Comparison of ENCODE assay signal across 31 mouse cellular contexts in the genomic region with DNA sequence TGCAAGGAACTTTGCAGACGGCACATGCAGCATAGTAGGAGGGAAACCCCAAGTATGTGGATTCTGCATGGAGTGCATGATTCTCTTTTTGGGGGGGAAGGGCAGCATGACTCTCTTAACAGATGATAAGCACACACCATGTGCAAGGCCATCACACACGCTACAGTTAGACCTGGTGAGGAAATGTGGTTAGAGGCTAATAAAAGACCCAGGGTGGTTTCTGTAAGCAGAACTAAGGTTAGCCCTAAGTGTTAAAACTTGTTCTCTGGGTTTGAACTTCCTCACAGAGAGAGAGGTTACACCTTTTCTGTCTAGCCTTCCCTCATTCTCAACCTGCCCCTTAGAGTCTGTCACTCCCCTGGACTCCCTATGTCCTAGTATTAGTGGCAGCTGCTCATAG. TPM values are rescaled to one million over a fixed set of nuclear protein-coding genes. Genes with fewer than 3 reads are reported as not detected.
A peak's percentile ranks its signal among the peaks of the same experiment; 100 is the strongest.
DNase-seq lines count a peak whose midpoint lies in the region; ATAC-seq and TF ChIP-seq lines count a peak whose summit lies in the region.
"Had no signal": no experiment of that assay in that cellular context is flagged by ENCODE, and none has a peak within 500 bp of the region (broad histone marks: within the 10 kb centered on the region; RNA-seq: fewer than 3 reads in every experiment).

No protein-coding gene starts in this region.

- no peak for DNase-seq in liver, embryonic 11.5 days (ENCODE audit: low spot score)
- no peak for DNase-seq in liver
- DNase-seq in CH12.LX (ENCODE audit: extremely low read depth) = peak; percentile 43
- DNase-seq in liver, embryonic 14.5 days (ENCODE audit: low read depth in 3 of 3, low spot score in 3 of 3) = no peak
- no peak for DNase-seq in layer of hippocampus, adult 11-12 months (ENCODE audit: low spot score)
- no peak for DNase-seq in cerebellum, postnatal 14 days
- no peak for DNase-seq in forebrain, embryonic 14.5 days (ENCODE audit: low spot score)
- DNase-seq: cerebellum, adult 9-10 months; forebrain, postnatal 0 days; gastrocnemius, postnatal 14 days; heart, adult 2 months; heart, postnatal 36 days; kidney, adult 8-10 months; kidney, postnatal 10 days had no signal

- WGBS in liver, embryonic 11.5 days = 46% methylated on average over 2 of the region's 2 CpGs
- 21% methylated on average over 2 of the region's 2 CpGs for WGBS in liver, embryonic 14.5 days (ENCODE audit: insufficient replicate concordance)
- WGBS in forebrain, embryonic 14.5 days = 66% methylated on average over 2 of the region's 2 CpGs

- TF ChIP-seq EP300 in CH12.LX (IDR thresholded peaks at IDR 0.05; ENCODE audit: low read length) = peak; percentile 30; the same call in 1 of the 2 replicates
- TF ChIP-seq EP300 in liver, embryonic 14.5 days (IDR thresholded peaks at IDR 0.05; ENCODE audit: low read depth) = no peak

- no peak overlapping the region for H3K27ac ChIP-seq in liver, embryonic 11.5 days (ENCODE audit: low read depth, low read length)
- H3K27ac ChIP-seq in CH12.LX (ENCODE audit: insufficient read depth, low read depth) = no peak overlapping the region
- H3K27ac ChIP-seq in liver, embryonic 14.5 days = no peak overlapping the region
- no peak overlapping the region for H3K27ac ChIP-seq in forebrain, embryonic 14.5 days (ENCODE audit: low read depth, low read length)
- H3K27ac ChIP-seq: forebrain, embryonic 10.5 days; heart, adult 2 months; heart, embryonic 15.5 days; hindbrain, embryonic 15.5 days; layer of hippocampus, adult 2 months; limb, embryonic 10.5 days; midbrain, embryonic 12.5 days had no signal

- H3K9me3 ChIP-seq in liver, embryonic 11.5 days (ENCODE audit: control insufficient read depth, low read length) = no peaks in the 10 kb centered on the region
- H3K9me3 ChIP-seq in CH12.LX (replicated peaks; ENCODE audit: low read length) = no peaks in the 10 kb centered on the region
- H3K9me3 ChIP-seq in liver, embryonic 14.5 days (ENCODE audit: control insufficient read depth, low read length) = no peaks in the 10 kb centered on the region
- H3K9me3 ChIP-seq in megakaryocyte, embryonic 14.5 days = no peaks in the 10 kb centered on the region
- no peaks in the 10 kb centered on the region for H3K9me3 ChIP-seq in forebrain, embryonic 14.5 days (replicated peaks; ENCODE audit: control insufficient read depth, low read length)
- H3K9me3 ChIP-seq: forebrain, embryonic 10.5 days; heart, embryonic 15.5 days; hindbrain, embryonic 15.5 days; limb, embryonic 10.5 days; midbrain, embryonic 12.5 days had no signal

- in situ Hi-C loops in CH12.LX (cut with MboI; ENCODE audit: low pct_ligation_motif_present, low pct_unique_long_range_greater_than_20kb, low sequenced_read_pairs) = loop anchor here (25.0 kb wide), 1 partner anchor 589 kb away; the partner anchor contains the start of gene Zkscan3

- TF ChIP-seq POLR2A in CH12.LX (IDR thresholded peaks at IDR 0.05; ENCODE audit: low read depth, low read length) = no peak

- no peak for ATAC-seq in liver, embryonic 11.5 days (replicated peaks; ENCODE audit: low FRiP score)
- ATAC-seq in liver, embryonic 14.5 days (ENCODE audit: insufficient read depth) = no peak
- no peak for ATAC-seq in forebrain, embryonic 14.5 days
- ATAC-seq: CD4-positive, CD25-positive, alpha-beta regulatory T cell, adult 4 months; forebrain, postnatal 0 days; Patski had no signal

- 0 out of 2 replicates have a peak overlapping the region, but pooled peaks have one; percentile 5 for H3K4me2 ChIP-seq in liver, embryonic 11.5 days
- H3K4me2 ChIP-seq in CH12.LX (ENCODE audit: insufficient read depth, low read depth, poor library complexity, severe bottlenecking) = no peak overlapping the region
- H3K4me2 ChIP-seq in liver, embryonic 14.5 days (ENCODE audit: low read depth) = 0 out of 2 replicates have a peak overlapping the region, but pooled peaks have one; percentile 15
- H3K4me2 ChIP-seq in forebrain, embryonic 14.5 days (ENCODE audit: low read length) = no peak overlapping the region
- H3K4me2 ChIP-seq: heart, embryonic 15.5 days; hindbrain, embryonic 15.5 days; midbrain, embryonic 12.5 days had no signal

- no peaks in the 10 kb centered on the region for H3K79me2 ChIP-seq in CH12.LX (replicated peaks; ENCODE audit: control insufficient read depth, extremely low read depth, insufficient read depth, poor library complexity, severe bottlenecking)

- H3K36me3 ChIP-seq in liver, embryonic 11.5 days (ENCODE audit: control insufficient read depth, insufficient read depth, low read length) = no peaks in the 10 kb centered on the region
- H3K36me3 ChIP-seq in CH12.LX (replicated peaks in 1 of 2; ENCODE audit: control insufficient read depth in 1 of 2, insufficient read depth in 1 of 2, low read length in 1 of 2) = no peaks in the 10 kb centered on the region
- H3K36me3 ChIP-seq in liver, embryonic 14.5 days (replicated peaks; ENCODE audit: control insufficient read depth, insufficient read depth, low read depth) = no peaks in the 10 kb centered on the region
- no peaks in the 10 kb centered on the region for H3K36me3 ChIP-seq in megakaryocyte, embryonic 14.5 days (replicated peaks; ENCODE audit: low read length)
- H3K36me3 ChIP-seq in forebrain, embryonic 14.5 days (ENCODE audit: control insufficient read depth, insufficient read depth, low read length) = no peaks in the 10 kb centered on the region
- H3K36me3 ChIP-seq: forebrain, embryonic 10.5 days; heart, embryonic 15.5 days; hindbrain, embryonic 15.5 days; limb, embryonic 10.5 days; midbrain, embryonic 12.5 days had no signal

- no peak overlapping the region for H3K4me3 ChIP-seq in liver, embryonic 11.5 days (ENCODE audit: low read depth, low read length)
- no peak overlapping the region for H3K4me3 ChIP-seq in CH12.LX (replicated peaks in 1 of 3; ENCODE audit: low read depth in 2 of 3, low read length in 2 of 3, poor library complexity in 1 of 3)
- no peak overlapping the region for H3K4me3 ChIP-seq in liver, embryonic 14.5 days (ENCODE audit: insufficient read depth in 1 of 2, low read depth in 2 of 2, low read length in 2 of 2)
- peak overlapping the region; percentile 87 for H3K4me3 ChIP-seq in megakaryocyte, embryonic 14.5 days (replicated peaks)
- no peak overlapping the region for H3K4me3 ChIP-seq in forebrain, embryonic 14.5 days (ENCODE audit: low read depth, low read length)
- H3K4me3 ChIP-seq: forebrain, embryonic 10.5 days; heart, adult 2 months; heart, embryonic 15.5 days; hindbrain, embryonic 15.5 days; layer of hippocampus, adult 2 months; limb, embryonic 10.5 days; midbrain, embryonic 12.5 days had no signal

- peaks cover 80% of the 10 kb centered on the region for H3K27me3 ChIP-seq in liver, embryonic 11.5 days (replicated peaks; ENCODE audit: control insufficient read depth, insufficient read depth, low read length)
- H3K27me3 ChIP-seq in CH12.LX (replicated peaks) = peaks cover 64% of the 10 kb centered on the region
- peaks cover 88% of the 10 kb centered on the region for H3K27me3 ChIP-seq in liver, embryonic 14.5 days (ENCODE audit: control insufficient read depth, insufficient read depth, low read length)
- peaks cover 60% of the 10 kb centered on the region for H3K27me3 ChIP-seq in megakaryocyte, embryonic 14.5 days (replicated peaks)
- H3K27me3 ChIP-seq in forebrain, embryonic 14.5 days (replicated peaks; ENCODE audit: control insufficient read depth, insufficient read depth, low read length) = peaks cover 93% of the 10 kb centered on the region
- H3K27me3 ChIP-seq: Patski had no signal

- no peak overlapping the region for H3K9ac ChIP-seq in liver, embryonic 11.5 days (ENCODE audit: low read depth, low read length)
- H3K9ac ChIP-seq in CH12.LX (ENCODE audit: insufficient read depth, low read depth) = no peak overlapping the region
- H3K9ac ChIP-seq in liver, embryonic 14.5 days (replicated peaks) = no peak overlapping the region
- H3K9ac ChIP-seq in forebrain, embryonic 14.5 days (ENCODE audit: low read length) = no peak overlapping the region
- H3K9ac ChIP-seq: forebrain, postnatal 0 days; heart, embryonic 15.5 days; hindbrain, embryonic 15.5 days; midbrain, embryonic 12.5 days had no signal

- no peak for TF ChIP-seq CTCF in CH12.LX (conservative IDR thresholded peaks at IDR 0.05 in 1 of 2, IDR thresholded peaks at IDR 0.05 in 1 of 2; ENCODE audit: low read depth in 2 of 2, low read length in 2 of 2)
- no peak for TF ChIP-seq CTCF in liver, embryonic 14.5 days (IDR thresholded peaks at IDR 0.05; ENCODE audit: low read depth)

- peaks cover 8% of the 10 kb centered on the region; the same call in 1 of the 2 replicates for H3K4me1 ChIP-seq in liver, embryonic 11.5 days (replicated peaks; ENCODE audit: control insufficient read depth, insufficient read depth, low read length)
- H3K4me1 ChIP-seq in CH12.LX (ENCODE audit: control insufficient read depth in 1 of 2, insufficient read depth in 2 of 2) = peaks cover 6 to 35% of the 10 kb centered on the region in 2 experiments
- peaks cover 0 to 19% of the 10 kb centered on the region in 2 experiments; a peak in 3 of 4 replicates for H3K4me1 ChIP-seq in liver, embryonic 14.5 days (replicated peaks; ENCODE audit: control insufficient read depth in 2 of 2, insufficient read depth in 2 of 2, low read length in 1 of 2)
- peaks cover 75% of the 10 kb centered on the region for H3K4me1 ChIP-seq in megakaryocyte, embryonic 14.5 days
- H3K4me1 ChIP-seq in forebrain, embryonic 14.5 days (ENCODE audit: control insufficient read depth, insufficient read depth, low read length) = peaks cover 10% of the 10 kb centered on the region; the same call in 1 of the 2 replicates

- TF ChIP-seq RAD21 in CH12.LX (IDR thresholded peaks at IDR 0.05; ENCODE audit: low read depth, low read length) = no peak

- dilution Hi-C loops in CH12.LX (cut with MboI; ENCODE audit: extremely low pct_ligation_motif_present, extremely low pct_unique_long_range_greater_than_20kb, low sequenced_read_pairs) = no loop called here

RNA-seq across cellular contexts. Expression of gene Prss16, which starts 8.2 kb away (rescaled TPM):
- 0.48 and 0.86 TPM in 2 replicates for polyA plus RNA-seq in liver, embryonic 11.5 days (2014; fragmentation: Nextera tagmentation; extraction: Ambion mirVana)
- total RNA-seq in CH12.LX (2012; rRNA removed) = 0.38 and 0.47 TPM in 2 replicates
- total RNA-seq in CH12.LX (2014; rRNA removed) = 0.69 and 1.4 TPM in 2 replicates
- polyA plus RNA-seq in CH12.LX (2012; ENCODE audit: insufficient read length, low read depth) = 0.36 and 0.44 TPM in 2 replicates
- 0.23 and 0.34 TPM in 2 replicates for polyA plus RNA-seq in liver, embryonic 14.5 days (2012; rRNA removed)
- 0.33 and 0.39 TPM in 2 replicates for polyA plus RNA-seq in liver, embryonic 14.5 days (2014; fragmentation: Nextera tagmentation; extraction: Ambion mirVana)
- 0.81 TPM in 1 of 2 replicates, not detected in the other for polyA plus RNA-seq in megakaryocyte, embryonic 14.5 days (2012; ENCODE audit: insufficient read depth, low replicate concordance)
- 0.10 TPM in 1 of 2 replicates, not detected in the other for polyA plus RNA-seq in forebrain, embryonic 14.5 days (2014; fragmentation: Nextera tagmentation; extraction: Ambion mirVana)
- total RNA-seq: forebrain, postnatal 0 days; gastrocnemius, postnatal 14 days; heart, adult 2 months; heart, postnatal 36 days; liver, adult 2 months; monocyte, adult 5-6 weeks had no signal
- polyA plus RNA-seq: forebrain, postnatal 0 days; heart, adult 2 months; hindbrain, embryonic 15.5 days; liver, adult 2 months; midbrain, embryonic 12.5 days had no signal

RNA-seq across cellular contexts. Expression of gene Pom121l2, which starts 20.4 kb away (rescaled TPM):
- polyA plus RNA-seq in liver, embryonic 11.5 days (2014; fragmentation: Nextera tagmentation; extraction: Ambion mirVana) = not detected in 2 replicates
- total RNA-seq in CH12.LX (2012; rRNA removed) (not detected in 2 replicates), CH12.LX (2014; rRNA removed) (not detected in 2 replicates)
- polyA plus RNA-seq in CH12.LX (2012; ENCODE audit: insufficient read length, low read depth) = not detected in 2 replicates
- not detected in 2 replicates for polyA plus RNA-seq in liver, embryonic 14.5 days (2012; rRNA removed)
- polyA plus RNA-seq in liver, embryonic 14.5 days (2014; fragmentation: Nextera tagmentation; extraction: Ambion mirVana) = not detected in 2 replicates
- polyA plus RNA-seq in megakaryocyte, embryonic 14.5 days (2012; ENCODE audit: insufficient read depth, low replicate concordance) = not detected in 2 replicates
- 0.14 TPM in 1 of 2 replicates, not detected in the other for polyA plus RNA-seq in forebrain, embryonic 14.5 days (2014; fragmentation: Nextera tagmentation; extraction: Ambion mirVana)
- total RNA-seq: adrenal gland, adult 18-20 months; forebrain, postnatal 0 days; gastrocnemius, postnatal 14 days; heart, adult 2 months; heart, postnatal 36 days; layer of hippocampus, postnatal 25 days; liver, adult 2 months; monocyte, adult 5-6 weeks had no signal
- polyA plus RNA-seq: CD4-positive, CD25-positive, alpha-beta regulatory T cell, adult 4 months; cortical plate, adult 2 months; embryonic facial prominence, embryonic 11.5 days; forebrain, postnatal 0 days; heart, embryonic 15.5 days; hindbrain, embryonic 15.5 days; intestine, embryonic 14.5 days; liver, adult 2 months; midbrain, embryonic 12.5 days; Patski; small intestine, adult 2 months had no signal

RNA-seq across cellular contexts. Expression of gene Hist1h2ah, which starts 34.0 kb away (rescaled TPM):
- 10.7 and 13.3 TPM in 2 replicates for polyA plus RNA-seq in liver, embryonic 11.5 days (2014; fragmentation: Nextera tagmentation; extraction: Ambion mirVana)
- 628 and 652 TPM in 2 replicates for total RNA-seq in CH12.LX (2012; rRNA removed)
- 4.9 and 8.1 TPM in 2 replicates for total RNA-seq in CH12.LX (2014; rRNA removed)
- polyA plus RNA-seq in CH12.LX (2012; ENCODE audit: insufficient read length, low read depth) = 2.3 and 4.5 TPM in 2 replicates
- polyA plus RNA-seq in liver, embryonic 14.5 days (2012; rRNA removed) = 8.7 and 17.9 TPM in 2 replicates
- polyA plus RNA-seq in liver, embryonic 14.5 days (2014; fragmentation: Nextera tagmentation; extraction: Ambion mirVana) = 12.0 TPM in 2 replicates
- 89.8 and 975 TPM in 2 replicates for polyA plus RNA-seq in megakaryocyte, embryonic 14.5 days (2012; ENCODE audit: insufficient read depth, low replicate concordance)
- polyA plus RNA-seq in forebrain, embryonic 14.5 days (2014; fragmentation: Nextera tagmentation; extraction: Ambion mirVana) = 4.8 and 8.3 TPM in 2 replicates
- total RNA-seq: monocyte, adult 5-6 weeks had no signal
- polyA plus RNA-seq: CD4-positive, CD25-positive, alpha-beta regulatory T cell, adult 4 months; heart, adult 2 months; heart, embryonic 15.5 days; liver, adult 2 months had no signal

RNA-seq across cellular contexts. Expression of gene Hist1h2bk, which starts 34.3 kb away (rescaled TPM):
- polyA plus RNA-seq in liver, embryonic 11.5 days (2014; fragmentation: Nextera tagmentation; extraction: Ambion mirVana) = 4.1 and 4.6 TPM in 2 replicates
- total RNA-seq in CH12.LX (2012; rRNA removed) = 2,586 and 2,636 TPM in 2 replicates
- total RNA-seq in CH12.LX (2014; rRNA removed) = 38.2 and 47.2 TPM in 2 replicates
- polyA plus RNA-seq in CH12.LX (2012; ENCODE audit: insufficient read length, low read depth) = 3.7 and 8.1 TPM in 2 replicates
- 17.7 and 25.1 TPM in 2 replicates for polyA plus RNA-seq in liver, embryonic 14.5 days (2012; rRNA removed)
- 1.0 and 3.1 TPM in 2 replicates for polyA plus RNA-seq in liver, embryonic 14.5 days (2014; fragmentation: Nextera tagmentation; extraction: Ambion mirVana)
- 7.0 TPM in 1 of 2 replicates, not detected in the other for polyA plus RNA-seq in megakaryocyte, embryonic 14.5 days (2012; ENCODE audit: insufficient read depth, low replicate concordance)
- polyA plus RNA-seq in forebrain, embryonic 14.5 days (2014; fragmentation: Nextera tagmentation; extraction: Ambion mirVana) = 2.5 and 3.5 TPM in 2 replicates
- polyA plus RNA-seq: heart, adult 2 months had no signal

RNA-seq across cellular contexts. Expression of gene Hist1h4i, which starts 39.8 kb away (rescaled TPM):
- 36.9 and 39.3 TPM in 2 replicates for polyA plus RNA-seq in liver, embryonic 11.5 days (2014; fragmentation: Nextera tagmentation; extraction: Ambion mirVana)
- 768 and 812 TPM in 2 replicates for total RNA-seq in CH12.LX (2012; rRNA removed)
- 29.9 and 35.7 TPM in 2 replicates for total RNA-seq in CH12.LX (2014; rRNA removed)
- 6.4 TPM in 2 replicates for polyA plus RNA-seq in CH12.LX (2012; ENCODE audit: insufficient read length, low read depth)
- polyA plus RNA-seq in liver, embryonic 14.5 days (2012; rRNA removed) = 66.4 and 87.2 TPM in 2 replicates
- polyA plus RNA-seq in liver, embryonic 14.5 days (2014; fragmentation: Nextera tagmentation; extraction: Ambion mirVana) = 36.5 and 47.8 TPM in 2 replicates
- 304 and 570 TPM in 2 replicates for polyA plus RNA-seq in megakaryocyte, embryonic 14.5 days (2012; ENCODE audit: insufficient read depth, low replicate concordance)
- 14.0 and 18.0 TPM in 2 replicates for polyA plus RNA-seq in forebrain, embryonic 14.5 days (2014; fragmentation: Nextera tagmentation; extraction: Ambion mirVana)

Comparison
In these comparisons a context has a peak if more than half of its experiments do, and no peak if none do; other contexts are left out.
1. H3K4me2 ChIP-seq: peak in liver, embryonic 11.5 days (single experiment) and liver, embryonic 14.5 days (single experiment); none in CH12.LX (single experiment) and forebrain, embryonic 14.5 days (single experiment).